9 mouse cellular contexts compared by ENCODE assay signal in the genomic region with DNA sequence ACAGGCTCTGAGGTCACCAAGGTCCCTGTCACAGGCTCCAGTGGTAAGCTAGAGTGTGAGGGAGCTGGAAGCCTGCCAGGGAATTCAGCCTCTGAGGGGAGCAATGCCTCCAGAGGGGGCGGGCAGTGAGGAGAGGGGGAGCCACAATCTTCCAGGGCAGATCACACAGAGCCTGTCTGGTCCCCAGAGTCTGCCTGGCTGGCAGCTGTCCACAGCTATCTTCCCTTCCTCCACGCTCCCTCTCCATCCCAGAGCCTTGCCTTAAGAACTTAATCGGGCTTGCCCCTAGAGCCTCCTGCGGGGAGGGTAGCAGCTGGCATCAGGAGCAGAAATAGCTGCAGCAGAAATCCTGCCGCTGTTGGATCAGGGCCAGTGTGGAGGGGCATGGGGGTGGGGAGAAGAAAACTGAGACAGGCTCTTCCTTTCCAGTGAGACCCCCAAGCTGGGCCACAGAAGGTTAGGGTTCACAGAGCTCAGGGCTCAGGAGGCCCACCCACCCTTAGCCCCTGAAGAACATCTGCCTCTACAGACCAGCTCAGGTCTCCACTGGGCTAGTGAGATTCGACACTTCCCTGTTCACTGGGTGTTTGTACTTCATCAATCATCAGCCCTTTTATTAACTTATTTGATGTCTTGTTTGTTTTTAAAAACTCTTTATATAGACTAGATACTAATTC. TPM values are rescaled to one million over a fixed set of nuclear protein-coding genes. Genes with fewer than 3 reads are reported as not detected.
A peak's percentile ranks its signal among the peaks of the same experiment; 100 is the strongest.
DNase-seq lines count a peak whose midpoint lies in the region; ATAC-seq and TF ChIP-seq lines count a peak whose summit lies in the region.
"Had no signal": no experiment of that assay in that cellular context is flagged by ENCODE, and none has a peak within 500 bp of the region (broad histone marks: within the 10 kb centered on the region; RNA-seq: fewer than 3 reads in every experiment).

No protein-coding gene starts in this region.

- 22% methylated on average over 6 of the region's 6 CpGs for WGBS in intestine, embryonic 14.5 days
- WGBS in intestine, postnatal 0 days: 49% methylated on average over 5 of the region's 6 CpGs
- 43% methylated on average over 6 of the region's 6 CpGs for WGBS in embryonic facial prominence, embryonic 11.5 days
- 17% methylated on average over 6 of the region's 6 CpGs for WGBS in hindbrain, embryonic 12.5 days
- 17% methylated on average over 6 of the region's 6 CpGs for WGBS in stomach, postnatal 0 days

- ATAC-seq in intestine, embryonic 14.5 days (replicated peaks; ENCODE audit: low FRiP score, low TSS enrichment, low read depth): peak; percentile 69; the same call in 1 of the 2 replicates
- ATAC-seq in intestine, postnatal 0 days: no peak
- peak; percentile 66 for ATAC-seq in embryonic facial prominence, embryonic 11.5 days (replicated peaks; ENCODE audit: insufficient number of reproducible peaks, low FRiP score, low TSS enrichment, low read depth)
- ATAC-seq in hindbrain, embryonic 12.5 days (ENCODE audit: low FRiP score): peak; percentile 90
- peak; percentile 44; the same call in 1 of the 2 replicates for ATAC-seq in stomach, postnatal 0 days (ENCODE audit: low FRiP score, low TSS enrichment)

- no peak overlapping the region for H3K4me3 ChIP-seq in intestine, embryonic 14.5 days (ENCODE audit: low read depth, low read length)
- H3K4me3 ChIP-seq in intestine, postnatal 0 days (ENCODE audit: low read depth, low read length): no peak overlapping the region
- H3K4me3 ChIP-seq in embryonic facial prominence, embryonic 11.5 days (ENCODE audit: low read depth, low read length): no peak overlapping the region
- H3K4me3 ChIP-seq in hindbrain, embryonic 12.5 days: no peak overlapping the region
- H3K4me3 ChIP-seq in stomach, postnatal 0 days (ENCODE audit: low read depth, low read length): no peak overlapping the region
- H3K4me3 ChIP-seq: erythroblast, embryonic 14.5 days had no signal

- H3K27ac ChIP-seq in intestine, embryonic 14.5 days (ENCODE audit: low read depth): no peak overlapping the region; the same call in 1 of the 2 replicates
- H3K27ac ChIP-seq in intestine, postnatal 0 days (ENCODE audit: low read depth, low read length): no peak overlapping the region
- no peak overlapping the region for H3K27ac ChIP-seq in embryonic facial prominence, embryonic 11.5 days (replicated peaks; ENCODE audit: low read depth, low read length)
- H3K27ac ChIP-seq in hindbrain, embryonic 12.5 days: peak overlapping the region; percentile 76
- H3K27ac ChIP-seq in stomach, postnatal 0 days (replicated peaks): no peak overlapping the region

- TF ChIP-seq EP300 in stomach, postnatal 0 days (optimal IDR thresholded peaks at IDR 0.05): no peak

- H3K4me1 ChIP-seq in intestine, embryonic 14.5 days (replicated peaks; ENCODE audit: control insufficient read depth, insufficient read depth, low read length): peaks cover 7% of the 10 kb centered on the region; the same call in 1 of the 2 replicates
- H3K4me1 ChIP-seq in intestine, postnatal 0 days (replicated peaks; ENCODE audit: control insufficient read depth, insufficient read depth, low read length): no peaks in the 10 kb centered on the region
- no peaks in the 10 kb centered on the region; the same call in 1 of the 2 replicates for H3K4me1 ChIP-seq in embryonic facial prominence, embryonic 11.5 days (ENCODE audit: control insufficient read depth, insufficient read depth, low read length)
- peaks cover 36% of the 10 kb centered on the region for H3K4me1 ChIP-seq in hindbrain, embryonic 12.5 days
- no peaks in the 10 kb centered on the region; the same call in 1 of the 2 replicates for H3K4me1 ChIP-seq in stomach, postnatal 0 days (replicated peaks; ENCODE audit: control insufficient read depth, insufficient read depth)

- 0 out of 2 replicates have a peak, but pooled peaks cover 4% of the 10 kb centered on the region for H3K27me3 ChIP-seq in intestine, embryonic 14.5 days (replicated peaks; ENCODE audit: control insufficient read depth, insufficient read depth, low read length)
- H3K27me3 ChIP-seq in intestine, postnatal 0 days (replicated peaks; ENCODE audit: control insufficient read depth, insufficient read depth, low read length): no peaks in the 10 kb centered on the region
- H3K27me3 ChIP-seq in embryonic facial prominence, embryonic 11.5 days (ENCODE audit: control insufficient read depth, insufficient read depth, low read length): no peaks in the 10 kb centered on the region; the same call in 1 of the 2 replicates
- H3K27me3 ChIP-seq in hindbrain, embryonic 12.5 days: peaks cover 10% of the 10 kb centered on the region; the same call in 1 of the 2 replicates
- no peaks in the 10 kb centered on the region for H3K27me3 ChIP-seq in stomach, postnatal 0 days (ENCODE audit: control insufficient read depth, insufficient read depth, low read length)

- no peaks in the 10 kb centered on the region for H3K36me3 ChIP-seq in intestine, embryonic 14.5 days (ENCODE audit: control insufficient read depth, insufficient read depth, low read length)
- no peaks in the 10 kb centered on the region for H3K36me3 ChIP-seq in intestine, postnatal 0 days (ENCODE audit: control insufficient read depth, insufficient read depth)
- H3K36me3 ChIP-seq in embryonic facial prominence, embryonic 11.5 days (replicated peaks; ENCODE audit: control insufficient read depth, insufficient read depth, low read depth, low read length): no peaks in the 10 kb centered on the region
- no peaks in the 10 kb centered on the region for H3K36me3 ChIP-seq in hindbrain, embryonic 12.5 days
- no peaks in the 10 kb centered on the region for H3K36me3 ChIP-seq in stomach, postnatal 0 days (ENCODE audit: control insufficient read depth, insufficient read depth, low read length)

- no peak for TF ChIP-seq CTCF in intestine, postnatal 0 days (IDR thresholded peaks at IDR 0.05; ENCODE audit: low read depth)
- no peak for TF ChIP-seq CTCF in stomach, postnatal 0 days (IDR thresholded peaks at IDR 0.05; ENCODE audit: low read depth)

- DNase-seq in intestine, embryonic 14.5 days (ENCODE audit: low spot score): no peak
- DNase-seq in embryonic facial prominence, embryonic 11.5 days (ENCODE audit: low spot score): peak; percentile 20
- DNase-seq in lung, postnatal 4 days: peak; percentile 53 to 78
- DNase-seq in stomach, postnatal 0 days (ENCODE audit: low spot score): no peak
- DNase-seq in thymus, postnatal 36 days: no peak
- no peak for DNase-seq in spleen, postnatal 14 days (ENCODE audit: low spot score in 2 of 2)

- no peak overlapping the region for H3K9ac ChIP-seq in intestine, embryonic 14.5 days (ENCODE audit: low read length)
- H3K9ac ChIP-seq in intestine, postnatal 0 days (ENCODE audit: low read depth, low read length): no peak overlapping the region
- H3K9ac ChIP-seq in embryonic facial prominence, embryonic 11.5 days (replicated peaks; ENCODE audit: low read length): no peak overlapping the region; the same call in 1 of the 2 replicates
- no peak overlapping the region for H3K9ac ChIP-seq in hindbrain, embryonic 12.5 days
- H3K9ac ChIP-seq in stomach, postnatal 0 days (ENCODE audit: low read length): no peak overlapping the region

- H3K4me2 ChIP-seq in intestine, embryonic 14.5 days (ENCODE audit: low read length): no peak overlapping the region
- no peak overlapping the region for H3K4me2 ChIP-seq in intestine, postnatal 0 days (replicated peaks; ENCODE audit: low read depth)
- no peak overlapping the region for H3K4me2 ChIP-seq in embryonic facial prominence, embryonic 11.5 days (ENCODE audit: low read depth, low read length)
- H3K4me2 ChIP-seq in hindbrain, embryonic 12.5 days (replicated peaks): no peak overlapping the region
- no peak overlapping the region for H3K4me2 ChIP-seq in stomach, postnatal 0 days (replicated peaks; ENCODE audit: low read depth)

- H3K9me3 ChIP-seq in intestine, embryonic 14.5 days (ENCODE audit: control insufficient read depth, low read length): no peaks in the 10 kb centered on the region
- H3K9me3 ChIP-seq in intestine, postnatal 0 days (ENCODE audit: control insufficient read depth): no peaks in the 10 kb centered on the region
- H3K9me3 ChIP-seq in embryonic facial prominence, embryonic 11.5 days (replicated peaks; ENCODE audit: control insufficient read depth, low read length): no peaks in the 10 kb centered on the region
- H3K9me3 ChIP-seq in hindbrain, embryonic 12.5 days (replicated peaks): no peaks in the 10 kb centered on the region
- no peaks in the 10 kb centered on the region for H3K9me3 ChIP-seq in stomach, postnatal 0 days (ENCODE audit: control insufficient read depth, low read length)

RNA-seq across cellular contexts. Expression of a gene that starts 4.4 kb away (rescaled TPM):
- 0.30 and 0.31 TPM in 2 replicates for polyA plus RNA-seq in intestine, embryonic 14.5 days (2014; fragmentation: Nextera tagmentation; extraction: Ambion mirVana)
- polyA plus RNA-seq in intestine, postnatal 0 days (2015; fragmentation: Nextera tagmentation; extraction: Ambion mirVana): 0.08 and 0.10 TPM in 2 replicates
- 2.5 and 4.2 TPM in 2 replicates for polyA plus RNA-seq in embryonic facial prominence, embryonic 11.5 days (2014; fragmentation: Nextera tagmentation; extraction: Ambion mirVana)
- 4.4 and 5.3 TPM in 2 replicates for polyA plus RNA-seq in hindbrain, embryonic 12.5 days (2016; fragmentation: Nextera tagmentation; extraction: Ambion mirVana)
- 0.12 and 0.18 TPM in 2 replicates for polyA plus RNA-seq in stomach, postnatal 0 days (2015; fragmentation: Nextera tagmentation; extraction: Ambion mirVana)
- polyA plus RNA-seq: erythroblast, embryonic 14.5 days had no signal

Comparison
In these comparisons a context has a peak if more than half of its experiments do, and no peak if none do; other contexts are left out.
1. DNase-seq: peak in embryonic facial prominence, embryonic 11.5 days (single experiment) and lung, postnatal 4 days (2 of 2); none in intestine, embryonic 14.5 days (single experiment), stomach, postnatal 0 days (single experiment), thymus, postnatal 36 days (0 of 2) and spleen, postnatal 14 days (0 of 2).